Mouse (Mus musculus) ES-E14 (cell line): ENCODE results near the gene Alk.

Experiments
- CHD2 ChIP-seq: IDR thresholded peaks from 2 replicates; pipeline ENCODE4 v1.6.1; 2014; ENCODE audit warnings: mild to moderate bottlenecking, low read depth, low read length, inconsistent platforms
- ZNF384 ChIP-seq: IDR thresholded peaks from 2 replicates; pipeline ENCODE4 v1.6.1; 2012; ENCODE audit warnings: low read depth, low read length, inconsistent platforms

DNA sequence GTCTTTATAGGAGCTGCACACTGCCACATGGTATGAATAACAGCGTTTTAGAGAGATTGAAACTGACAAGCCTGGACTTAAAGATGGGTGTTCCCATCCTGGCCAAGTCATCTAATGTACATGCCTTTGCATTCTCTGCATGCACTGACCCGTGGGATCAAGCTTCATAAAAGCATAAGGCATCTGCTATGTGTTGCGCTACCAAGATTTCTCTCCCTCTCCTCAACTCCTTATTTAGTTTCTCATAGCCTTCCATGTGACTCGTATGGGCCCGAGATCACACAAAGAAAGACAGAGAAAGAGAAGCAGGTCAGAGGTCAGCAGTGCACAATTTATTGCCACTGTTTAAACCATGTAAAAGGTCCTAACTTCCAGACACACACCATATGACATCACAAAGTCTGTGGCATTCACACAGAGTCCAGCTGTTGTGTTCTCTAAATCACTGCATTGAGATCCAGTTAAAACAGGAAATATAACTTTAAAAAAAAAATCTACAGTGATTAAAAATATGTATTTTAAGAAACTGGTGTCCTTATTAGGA is 247.6 kb downstream of the Alk start:
- TF ChIP-seq CHD2: no peak
- TF ChIP-seq ZNF384: no peak
